Mouse (Mus musculus): ENCODE results near the gene Galnt6. TPM values are rescaled to one million over a fixed set of nuclear protein-coding genes. Genes with fewer than 3 reads are reported as not detected.
A peak's percentile ranks its signal among the peaks of the same experiment; 100 is the strongest.
"Not testable (repeated sequence)": the region's sequence is repeated elsewhere in the genome, so short reads cannot be mapped to it uniquely, and the experiment has no call there.

Galnt6 gene
- 1.3 and 1.6 TPM in 2 replicates for polyA plus RNA-seq (2015; fragmentation: Nextera tagmentation; extraction: Ambion mirVana)

DNA sequence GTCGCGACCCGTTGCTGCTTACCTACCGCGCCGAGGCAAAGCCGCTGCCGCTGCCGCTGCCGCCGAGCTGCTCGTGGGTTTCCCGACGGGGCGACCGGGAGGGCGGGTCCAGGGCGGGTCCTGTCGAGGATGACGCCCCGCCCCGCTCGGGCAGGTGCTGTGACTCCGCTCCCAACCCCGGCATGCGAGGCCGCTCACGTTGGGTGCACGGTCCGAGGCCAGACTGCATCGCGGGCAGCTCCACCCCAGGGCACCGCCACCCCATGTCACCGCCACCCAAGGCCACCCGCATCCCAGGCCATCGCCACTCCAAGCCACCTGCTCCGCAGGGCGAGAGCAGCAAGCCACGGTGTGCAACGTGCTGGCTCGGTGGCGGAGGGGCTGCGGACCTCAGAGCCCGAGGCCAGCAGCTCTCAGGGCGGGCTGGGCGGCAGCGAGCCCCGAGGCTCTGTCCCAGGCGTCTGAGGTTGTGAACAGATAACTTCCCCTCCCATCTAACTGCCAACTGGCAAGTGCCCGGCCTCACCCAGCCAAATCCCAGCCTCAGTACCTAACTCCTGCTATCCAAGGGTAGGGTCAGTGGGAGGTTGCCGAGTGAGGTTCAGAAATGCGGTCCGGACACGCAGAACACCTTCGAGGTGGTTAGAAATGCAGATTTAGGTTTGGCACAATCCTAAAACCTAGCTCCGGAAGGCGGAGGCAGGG is at the start of gene Galnt6:
Galnt6 (minus strand) TSS at position 96 of the 705 bp plus-strand sequence.
- DNase-seq (peak; percentile 74), ATAC-seq (peak; percentile 41)
- WGBS (ENCODE audit: insufficient replicate concordance): 11% methylated on average over 49 of the region's 57 CpGs
- H3K27me3 ChIP-seq (ENCODE audit: insufficient read depth, low read length): peaks cover 33% of the 10 kb centered on the region
- no peaks in the 10 kb centered on the region for H3K9me3 ChIP-seq (ENCODE audit: low read length)
- H3K4me3 ChIP-seq (ENCODE audit: low read depth, low read length): peak within 1 kb of the TSS; percentile 43
- peak within 1 kb of the TSS; percentile 70 for H3K4me2 ChIP-seq (ENCODE audit: low read depth, low read length)
- peak within 1 kb of the TSS; percentile 39; the same call in 1 of the 2 replicates for H3K9ac ChIP-seq (replicated peaks)
- TF ChIP-seq EP300 (IDR thresholded peaks at IDR 0.05; ENCODE audit: low read depth): no peak
- no peak for TF ChIP-seq CTCF (IDR thresholded peaks at IDR 0.05; ENCODE audit: low read depth)
- no peak within 1 kb of the TSS for H3K27ac ChIP-seq (ENCODE audit: low read depth)
- no peaks in the 10 kb centered on the region for H3K36me3 ChIP-seq (replicated peaks; ENCODE audit: insufficient read depth, low read length)
- H3K4me1 ChIP-seq (ENCODE audit: insufficient read depth): peaks cover 10% of the 10 kb centered on the region

DNA sequence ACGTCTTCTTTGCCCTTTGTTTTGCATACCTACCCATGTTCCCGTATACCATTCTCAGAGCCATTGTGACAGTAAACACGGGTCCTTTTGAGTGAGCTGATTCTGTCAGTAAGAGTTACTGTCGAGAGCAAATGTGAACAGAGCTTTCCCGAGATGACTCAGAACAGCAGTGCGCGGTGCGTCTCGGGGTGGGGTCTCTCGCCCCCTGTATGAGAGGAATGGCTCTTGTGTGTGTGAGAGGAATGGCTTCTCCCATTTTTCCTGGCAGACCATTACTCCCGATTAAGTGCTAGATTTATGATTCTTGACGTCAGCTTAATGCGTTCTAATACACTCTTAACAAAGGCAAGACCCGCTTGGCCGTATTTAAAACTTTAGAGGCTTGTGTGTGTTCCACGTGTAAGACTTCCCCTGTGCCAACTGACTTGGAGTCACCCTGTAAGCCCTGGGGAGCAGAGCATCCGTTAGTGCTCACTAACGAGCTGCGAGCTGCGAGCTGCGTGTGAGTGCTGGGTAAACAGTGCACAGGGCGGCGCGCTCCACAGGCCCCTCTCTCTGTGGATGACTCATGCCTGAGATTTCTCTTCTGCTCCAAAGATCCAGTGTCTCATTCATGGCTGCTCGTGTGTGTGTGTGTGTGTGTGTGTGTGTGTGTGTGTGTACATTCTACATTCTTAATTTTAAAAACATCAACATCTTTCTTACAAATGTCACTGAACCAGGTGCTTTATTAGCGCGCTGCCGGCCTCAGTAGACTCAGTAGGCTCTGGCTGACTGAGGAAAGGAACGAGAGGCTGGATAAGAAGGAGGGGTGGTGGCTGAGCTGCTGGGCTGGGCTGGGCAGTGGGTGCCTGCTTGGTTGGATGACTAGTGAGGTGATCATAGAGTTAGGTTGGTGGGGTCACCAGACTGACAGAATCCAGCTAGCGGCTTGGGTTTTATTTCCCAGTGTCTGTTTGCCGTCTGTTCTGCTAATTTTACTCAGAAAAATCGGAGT is 48.1 kb upstream of the Galnt6 start:
- TF ChIP-seq CTCF (IDR thresholded peaks at IDR 0.05; ENCODE audit: low read depth) (no peak), EP300 (IDR thresholded peaks at IDR 0.05; ENCODE audit: low read depth) (no peak)
- Histone ChIP-seq H3K27ac (ENCODE audit: low read depth) (no peak overlapping the region), H3K9me3 (ENCODE audit: low read length) (no peaks in the 10 kb centered on the region), H3K4me3 (ENCODE audit: low read depth, low read length) (no peak overlapping the region), H3K36me3 (replicated peaks; ENCODE audit: insufficient read depth, low read length) (no peaks in the 10 kb centered on the region), H3K9ac (replicated peaks) (no peak overlapping the region), H3K4me1 (ENCODE audit: insufficient read depth) (no peaks in the 10 kb centered on the region), H3K27me3 (ENCODE audit: insufficient read depth, low read length) (no peaks in the 10 kb centered on the region), H3K4me2 (ENCODE audit: low read depth, low read length) (no peak overlapping the region)
- WGBS (ENCODE audit: insufficient replicate concordance): 62% methylated on average over 32 of the region's 32 CpGs
- ATAC-seq: 0 out of 2 replicates have a peak, but pooled peaks have one; percentile 43
- no peak for DNase-seq

- Histone ChIP-seq H3K27ac (ENCODE audit: low read depth) (no peak overlapping the region), H3K36me3 (replicated peaks; ENCODE audit: insufficient read depth, low read length) (no peaks in the 10 kb centered on the region), H3K4me1 (ENCODE audit: insufficient read depth) (no peaks in the 10 kb centered on the region), H3K9me3 (ENCODE audit: low read length) (no peaks in the 10 kb centered on the region), H3K4me3 (ENCODE audit: low read depth, low read length) (no peak overlapping the region), H3K9ac (replicated peaks) (no peak overlapping the region), H3K4me2 (ENCODE audit: low read depth, low read length) (no peak overlapping the region), H3K27me3 (ENCODE audit: insufficient read depth, low read length) (no peaks in the 10 kb centered on the region)
- ATAC-seq (no peak), DNase-seq (no peak)
- TF ChIP-seq EP300 (IDR thresholded peaks at IDR 0.05; ENCODE audit: low read depth) (no peak), CTCF (IDR thresholded peaks at IDR 0.05; ENCODE audit: low read depth) (no peak)
- 83% methylated on average over 3 of the region's 3 CpGs for WGBS (ENCODE audit: insufficient replicate concordance)
Measured at GRCm38 (mm10) chr15:100776424-100776823, 47.2 kb upstream of the Galnt6 start.

GRCm38 (mm10) chr15:100775189-100776166 is 46.3 kb upstream of the Galnt6 start:
- H3K27me3 ChIP-seq (ENCODE audit: insufficient read depth, low read length): no peaks in the 10 kb centered on the region
- H3K4me1 ChIP-seq (ENCODE audit: insufficient read depth): no peaks in the 10 kb centered on the region
- TF ChIP-seq CTCF (IDR thresholded peaks at IDR 0.05; ENCODE audit: low read depth): no peak
- TF ChIP-seq EP300 (IDR thresholded peaks at IDR 0.05; ENCODE audit: low read depth): no peak
- H3K27ac ChIP-seq (ENCODE audit: low read depth): no peak overlapping the region
- H3K9ac ChIP-seq (replicated peaks): no peak overlapping the region
- H3K4me2 ChIP-seq (ENCODE audit: low read depth, low read length): no peak overlapping the region
- no peak overlapping the region for H3K4me3 ChIP-seq (ENCODE audit: low read depth, low read length)
- DNase-seq (no peak), ATAC-seq (0 out of 2 replicates have a peak, but pooled peaks have one; percentile 17)
- H3K9me3 ChIP-seq (ENCODE audit: low read length): no peaks in the 10 kb centered on the region
- WGBS (ENCODE audit: insufficient replicate concordance): 63% methylated on average over 19 of the region's 19 CpGs
- no peaks in the 10 kb centered on the region for H3K36me3 ChIP-seq (replicated peaks; ENCODE audit: insufficient read depth, low read length)

- H3K36me3 ChIP-seq (replicated peaks; ENCODE audit: insufficient read depth, low read length); ATAC-seq; H3K4me3 ChIP-seq (ENCODE audit: low read depth, low read length); DNase-seq; H3K27me3 ChIP-seq (ENCODE audit: insufficient read depth, low read length); H3K27ac ChIP-seq (ENCODE audit: low read depth); H3K4me2 ChIP-seq (ENCODE audit: low read depth, low read length); H3K9me3 ChIP-seq (ENCODE audit: low read length); H3K9ac ChIP-seq (replicated peaks); H3K4me1 ChIP-seq (ENCODE audit: insufficient read depth): not testable (repeated sequence)
- TF ChIP-seq CTCF (IDR thresholded peaks at IDR 0.05; ENCODE audit: low read depth): peak; percentile 11; the same call in 1 of the 2 replicates
- WGBS (ENCODE audit: insufficient replicate concordance): 87% methylated on average over 6 of the region's 6 CpGs
Measured at GRCm38 (mm10) chr15:100773859-100774258, 44.7 kb upstream of the Galnt6 start.

Data from liver, postnatal 0 days (tissue).